Mouse (Mus musculus): ENCODE results near the gene P4ha2. TPM values are rescaled to one million over a fixed set of nuclear protein-coding genes. Genes with fewer than 3 reads are reported as not detected.
"Not testable (repeated sequence)": the region's sequence is repeated elsewhere in the genome, so short reads cannot be mapped to it uniquely, and the experiment has no call there.

The P4ha2 gene
- total RNA-seq, 2 experiments from 2014 or later = 44.0 to 66.1 TPM

- intact Hi-C loops (cut with DNase I) = loop anchor here (5.0 kb wide), 1 partner anchor 34 kb away; no protein-coding TSS in a partner anchor
- DNase-seq = no peak
Measured at GRCm38 (mm10) chr11:54125982-54126648, 26.2 kb downstream of the P4ha2 start.

- intact Hi-C loops (cut with DNase I) = loop anchor here (5.0 kb wide), 1 partner anchor 35 kb away; no protein-coding TSS in a partner anchor
Measured at GRCm38 (mm10) chr11:54126654-54127374, 26.9 kb downstream of the P4ha2 start.

GRCm38 (mm10) chr11:54127397-54127796 is 27.5 kb downstream of the P4ha2 start:
- intact Hi-C loops (cut with DNase I) = loop anchor here (5.0 kb wide), 1 partner anchor 35 kb away; no protein-coding TSS in a partner anchor
- DNase-seq = no peak

More at GRCm38 (mm10) chr11:54126654-54127374, 26.9 kb downstream of the P4ha2 start:
- DNase-seq = no peak

GRCm38 (mm10) chr11:54129955-54130354 is 30.1 kb downstream of the P4ha2 start:
- intact Hi-C loops (cut with DNase I) = loop anchor here (5.0 kb wide), 1 partner anchor 38 kb away; no protein-coding TSS in a partner anchor

GRCm38 (mm10) chr11:54130721-54131120 is 30.8 kb downstream of the P4ha2 start:
- intact Hi-C loops (cut with DNase I) = no loop called here
- DNase-seq = no peak

More at GRCm38 (mm10) chr11:54129955-54130354, 30.1 kb downstream of the P4ha2 start:
- no peak for DNase-seq

GRCm38 (mm10) chr11:54132290-54132689 is 32.4 kb downstream of the P4ha2 start:
- intact Hi-C loops (cut with DNase I) = no loop called here
- no peak for DNase-seq

GRCm38 (mm10) chr11:54134905-54135304 is 35.0 kb downstream of the P4ha2 start:
- intact Hi-C loops (cut with DNase I) = no loop called here
- DNase-seq = no peak

GRCm38 (mm10) chr11:54140159-54140558 is 40.3 kb downstream of the P4ha2 start:
- intact Hi-C loops (cut with DNase I); DNase-seq: not testable (repeated sequence)

GRCm38 (mm10) chr11:54141200-54141971 is 41.5 kb downstream of the P4ha2 start:
- no peak for DNase-seq
- intact Hi-C loops (cut with DNase I) = no loop called here

- intact Hi-C loops (cut with DNase I) = loop anchor here (1.0 to 5.0 kb wide), 3 partner anchors 67 to 207 kb away; no protein-coding TSS in a partner anchor
- peak; percentile 71 to 80 for DNase-seq
Measured at GRCm38 (mm10) chr11:54144886-54145285, 45.0 kb downstream of the P4ha2 start.

GRCm38 (mm10) chr11:54145990-54146389 is 46.1 kb downstream of the P4ha2 start:
- intact Hi-C loops (cut with DNase I) = loop anchor here (1.0 to 5.0 kb wide), 3 partner anchors 66 to 206 kb away; no protein-coding TSS in a partner anchor
- DNase-seq = no peak

- DNase-seq = no peak
- intact Hi-C loops (cut with DNase I) = loop anchor here (5.0 kb wide), 2 partner anchors 62 to 202 kb away; no protein-coding TSS in a partner anchor
Measured at GRCm38 (mm10) chr11:54149791-54150465, 50.0 kb downstream of the P4ha2 start.

- DNase-seq = no peak
- intact Hi-C loops (cut with DNase I) = no loop called here
Measured at GRCm38 (mm10) chr11:54151141-54151540, 51.2 kb downstream of the P4ha2 start.

GRCm38 (mm10) chr11:54152957-54153356 is 53.1 kb downstream of the P4ha2 start:
- intact Hi-C loops (cut with DNase I) = no loop called here

GRCm38 (mm10) chr11:54155864-54156263 is 56.0 kb downstream of the P4ha2 start:
- DNase-seq = peak; percentile 34 to 49
- intact Hi-C loops (cut with DNase I) = no loop called here

More at GRCm38 (mm10) chr11:54152957-54153356, 53.1 kb downstream of the P4ha2 start:
- no peak for DNase-seq

GRCm38 (mm10) chr11:54156504-54156903 is 56.6 kb downstream of the P4ha2 start:
- intact Hi-C loops (cut with DNase I) = no loop called here
- DNase-seq = no peak

GRCm38 (mm10) chr11:54157586-54157985 is 57.7 kb downstream of the P4ha2 start:
- DNase-seq = no peak
- intact Hi-C loops (cut with DNase I) = no loop called here

GRCm38 (mm10) chr11:54160435-54160834 is 60.5 kb downstream of the P4ha2 start:
- no peak for DNase-seq
- intact Hi-C loops (cut with DNase I) = no loop called here

GRCm38 (mm10) chr11:54160920-54161319 is 61.0 kb downstream of the P4ha2 start:
- no peak for DNase-seq

GRCm38 (mm10) chr11:54161514-54161913 is 61.6 kb downstream of the P4ha2 start:
- no peak for DNase-seq
- intact Hi-C loops (cut with DNase I) = no loop called here

More at GRCm38 (mm10) chr11:54160920-54161319, 61.0 kb downstream of the P4ha2 start:
- intact Hi-C loops (cut with DNase I) = no loop called here

All from heart, postnatal 36 days (tissue).